In the genomic region with DNA sequence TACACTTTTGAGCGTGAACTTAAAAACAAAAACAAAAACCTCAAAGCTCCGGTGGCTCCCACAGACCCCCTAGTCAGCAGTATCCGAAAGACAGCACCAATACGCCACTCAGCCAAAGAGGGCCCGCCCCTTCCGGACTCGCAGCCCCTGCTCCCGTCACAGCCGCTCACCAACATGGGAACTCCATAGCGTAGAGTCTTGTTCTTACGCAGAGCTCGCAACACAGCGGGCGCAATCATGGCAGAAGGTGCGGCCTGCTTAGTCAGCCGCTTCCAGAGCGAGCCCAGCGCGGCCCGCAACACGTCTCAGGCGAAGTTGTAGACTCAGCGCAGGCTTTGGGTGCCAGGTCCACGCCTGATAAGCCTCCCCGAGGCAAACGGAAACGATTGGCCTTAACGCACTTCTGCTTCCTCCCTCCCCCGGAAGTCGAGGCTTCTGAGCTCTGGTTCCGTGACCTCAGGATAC, we compare ENCODE assay signal across 8 mouse cellular contexts. TPM values are rescaled to one million over a fixed set of nuclear protein-coding genes. Genes with fewer than 3 reads are reported as not detected.
DNase-seq lines count a peak whose midpoint lies in the region; ATAC-seq lines count a peak whose summit lies in the region.

Cox16 (minus strand) TSS at position 401 of the 465 bp plus-strand sequence.

- no peaks in the 10 kb centered on the region for H3K9me3 ChIP-seq in hindbrain, embryonic 16.5 days (ENCODE audit: control insufficient read depth, low read length)

- peak; percentile 73 for DNase-seq in WW6 (ENCODE audit: low read depth, low spot score)
- peak; percentile 65 to 73 for DNase-seq in cerebellum, postnatal 4 days (ENCODE audit: low spot score in 2 of 2)
- peak; percentile 87 for DNase-seq in gastrocnemius, adult 18-20 months (ENCODE audit: low spot score)
- peak; percentile 81 to 89 for DNase-seq in left cerebral cortex, adult 18-20 months (ENCODE audit: low spot score in 2 of 2)
- peak; percentile 89 for DNase-seq in right cerebral cortex, adult 18-20 months
- DNase-seq in urinary bladder, postnatal 10 days (ENCODE audit: low spot score) = peak; percentile 23

- 1% methylated on average over 31 of the region's 31 CpGs for WGBS in hindbrain, embryonic 16.5 days
- under 1% methylated on average over 31 of the region's 31 CpGs for WGBS in macrophage (ENCODE audit: missing documents)

- peak within 1 kb of the TSS; percentile 91 for H3K27ac ChIP-seq in hindbrain, embryonic 16.5 days (ENCODE audit: low read depth, low read length)
- H3K27ac ChIP-seq in macrophage = peak within 1 kb of the TSS; percentile 82

- peak within 1 kb of the TSS; percentile 66 for H3K9ac ChIP-seq in hindbrain, embryonic 16.5 days (ENCODE audit: low read depth, low read length)

- H3K4me3 ChIP-seq in hindbrain, embryonic 16.5 days (ENCODE audit: low read length) = peak within 1 kb of the TSS; percentile 62
- H3K4me3 ChIP-seq in macrophage (ENCODE audit: inconsistent target) = peak within 1 kb of the TSS; percentile 56

- H3K4me1 ChIP-seq in hindbrain, embryonic 16.5 days (ENCODE audit: control insufficient read depth, insufficient read depth, low read depth, low read length) = peaks cover 3% of the 10 kb centered on the region

- peaks cover 31% of the 10 kb centered on the region for H3K79me2 ChIP-seq in macrophage (ENCODE audit: inconsistent target)

- peak within 1 kb of the TSS; percentile 70 for H3K4me2 ChIP-seq in hindbrain, embryonic 16.5 days (ENCODE audit: low read length)

- ATAC-seq in hindbrain, embryonic 16.5 days = peak; percentile 98

- no peaks in the 10 kb centered on the region for H3K36me3 ChIP-seq in hindbrain, embryonic 16.5 days (ENCODE audit: control insufficient read depth, insufficient read depth, low read length)
- H3K36me3 ChIP-seq in macrophage (ENCODE audit: inconsistent target) = no peaks in the 10 kb centered on the region

- no peaks in the 10 kb centered on the region for H3K27me3 ChIP-seq in hindbrain, embryonic 16.5 days (replicated peaks; ENCODE audit: control insufficient read depth, insufficient read depth, low read length)

RNA-seq across cellular contexts. Expression of gene Cox16, which starts in this region (rescaled TPM):
- 10 to 100 TPM; 81.3 to 89.9 TPM for total RNA-seq in gastrocnemius, adult 18-20 months (2021)
- 104 and 113 TPM in 2 replicates for polyA plus RNA-seq in hindbrain, embryonic 16.5 days (2015; fragmentation: Nextera tagmentation; extraction: Ambion mirVana)
- total RNA-seq in left cerebral cortex, adult 18-20 months (2021) = 10 to 100 TPM; 36.6 to 50.7 TPM
- total RNA-seq in macrophage (2018; cell fraction: chromatin; rRNA removed) = 100 to 1,000 TPM in 3 of 26 experiments, 10 to 100 TPM in 23; 12.9 to 138 (median 67.3) TPM
- 100 to 1,000 TPM in 2 of 26 experiments, 10 to 100 TPM in 24; 67.5 to 105 (median 86.8) TPM for total RNA-seq in macrophage (2018; cell fraction: cytosol; rRNA removed)
- total RNA-seq in macrophage (2018; cell fraction: nucleus; rRNA removed) = 100 to 1,000 TPM in 1 of 26 experiments, 10 to 100 TPM in 25; 15.1 to 112 (median 42.2) TPM
- 69.6 to 85.4 TPM (median 80.5 TPM) in 3 replicates for polyA plus RNA-seq in macrophage (2018)

Comparison
In these comparisons a context has a peak if more than half of its experiments do, and no peak if none do; other contexts are left out.
1. Peak in every context shown above with its lines: DNase-seq, ATAC-seq, H3K4me3 ChIP-seq and H3K27ac ChIP-seq.
2. DNase-seq: peak in every context shown above with its lines; median percentile 89 in right cerebral cortex, adult 18-20 months; 87 in gastrocnemius, adult 18-20 months; 85 in left cerebral cortex, adult 18-20 months; 73 in WW6; 69 in cerebellum, postnatal 4 days; 23 in urinary bladder, postnatal 10 days.